Mouse (Mus musculus) midbrain, embryonic 10.5 days (tissue): ENCODE results near the gene Spdya. TPM values are rescaled to one million over a fixed set of nuclear protein-coding genes. Genes with fewer than 3 reads are reported as not detected.
A peak's percentile ranks its signal among the peaks of the same experiment; 100 is the strongest.
"Not testable (repeated sequence)": the region's sequence is repeated elsewhere in the genome, so short reads cannot be mapped to it uniquely, and the experiment has no call there.

ENCODE experiments used
- DNase-seq: peaks from one replicate; pipeline ENCODE4 v3.0.0-alpha.2; 2017; ENCODE audit warnings: low spot score
- H3K27ac ChIP-seq: fragments of 300-500 bp; sonication (generic); replicated peaks from 2 replicates; pipeline ENCODE4 v1.5.1; 2016; ENCODE audit warnings: mild to moderate bottlenecking
- H3K27me3 ChIP-seq: fragments of 300-500 bp; sonication (generic); 2 replicates; pipeline ENCODE4 v1.6.1; 2016; ENCODE audit warnings: low read depth, mild to moderate bottlenecking; ENCODE audit not compliant: poor library complexity, severe bottlenecking
- H3K36me3 ChIP-seq: fragments of 300-500 bp; sonication (generic); 2 replicates; pipeline ENCODE4 v1.6.1; 2016; ENCODE audit warnings: mild to moderate bottlenecking, moderate library complexity
- H3K4me1 ChIP-seq: fragments of 300-500 bp; sonication (generic); 2 replicates; pipeline ENCODE4 v1.6.1; 2016
- H3K4me3 ChIP-seq: fragments of 300-500 bp; sonication (generic); 2 replicates; pipeline ENCODE4 v1.5.1; 2016; ENCODE audit warnings: mild to moderate bottlenecking, moderate library complexity
- H3K9me3 ChIP-seq: fragments of 300-500 bp; sonication (generic); replicated peaks from 2 replicates; pipeline ENCODE4 v1.6.1; 2016; ENCODE audit warnings: mild to moderate bottlenecking
- WGBS: fragments of 180-500 bp; shearing (Covaris S2); methylation state at CpG from one replicate; pipeline ENCODE4 v1.1.7; 2016; 5-methylcytosine and 5-hydroxymethylcytosine counted together
- polyA plus RNA-seq: library from polyadenylated mRNA; unstranded; fragments of >200 nt; fragmentation: Nextera tagmentation; extraction: Ambion mirVana; gene quantifications from 2 replicates; pipeline ENCODE4 v1.2.1, GENCODE M21; 2016

Spdya gene
- 1.2 and 1.6 TPM in 2 replicates for polyA plus RNA-seq

- under 1% methylated on average over 73 of the region's 78 CpGs for WGBS
- Histone ChIP-seq H3K27ac (peak within 1 kb of the TSS; percentile 88), H3K4me1 (peaks cover 17% of the 10 kb centered on the region), H3K36me3 (no peaks in the 10 kb centered on the region), H3K9me3 (no peaks in the 10 kb centered on the region), H3K4me3 (peak within 1 kb of the TSS; percentile 74), H3K27me3 (peaks cover 53% of the 10 kb centered on the region)
- DNase-seq: peak; percentile 90
Measured at GRCm38 (mm10) chr17:71551757-71552451, at the start of gene Spdya. TSS of gene Spdya (plus strand) at chr17:71552061.

DNA sequence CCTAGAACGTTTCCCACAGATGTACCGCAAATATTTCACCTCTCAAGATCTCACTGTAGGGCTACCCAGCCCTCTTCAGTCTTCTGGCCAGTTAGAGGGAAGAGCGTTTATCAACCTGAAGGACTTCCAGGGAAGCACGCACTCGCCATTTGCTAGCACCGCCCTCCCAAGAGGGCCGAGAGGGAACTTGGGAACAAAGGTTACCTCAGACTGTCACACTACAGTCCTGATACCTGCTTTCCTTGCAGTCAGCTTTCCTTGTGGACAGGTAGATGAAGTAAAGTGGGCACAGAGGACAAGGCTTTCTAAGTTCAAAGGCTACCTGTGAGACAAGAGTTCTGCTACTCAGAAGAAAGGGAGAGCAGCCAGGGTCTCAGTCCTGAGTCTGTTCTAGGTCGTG is 45.0 kb upstream of the Spdya start:
- WGBS: 91% methylated on average over 8 of the region's 8 CpGs
- Histone ChIP-seq H3K27me3 (no peaks in the 10 kb centered on the region), H3K9me3 (no peaks in the 10 kb centered on the region), H3K27ac (no peak overlapping the region), H3K4me3 (no peak overlapping the region), H3K4me1 (no peaks in the 10 kb centered on the region), H3K36me3 (peaks cover 97% of the 10 kb centered on the region)
- no peak for DNase-seq

GRCm38 (mm10) chr17:71510297-71510696 is 41.6 kb upstream of the Spdya start:
- WGBS: 95% methylated on average over 11 of the region's 11 CpGs
- Histone ChIP-seq H3K4me3 (no peak overlapping the region), H3K9me3 (no peaks in the 10 kb centered on the region), H3K4me1 (no peaks in the 10 kb centered on the region), H3K27me3 (no peaks in the 10 kb centered on the region), H3K27ac (no peak overlapping the region), H3K36me3 (peaks cover 96% of the 10 kb centered on the region)
- no peak for DNase-seq

- peak overlapping the region; percentile 74 for H3K4me3 ChIP-seq
- H3K27me3 ChIP-seq: no peaks in the 10 kb centered on the region
- peak overlapping the region; percentile 96 for H3K27ac ChIP-seq
- peaks cover 21% of the 10 kb centered on the region for H3K4me1 ChIP-seq
- DNase-seq: no peak
- H3K36me3 ChIP-seq: peaks cover 22% of the 10 kb centered on the region
- no peaks in the 10 kb centered on the region for H3K9me3 ChIP-seq
- under 1% methylated on average over 13 of the region's 13 CpGs for whole genome bisulfite sequencing
Measured at GRCm38 (mm10) chr17:71526302-71526708, 25.6 kb upstream of the Spdya start.

DNA sequence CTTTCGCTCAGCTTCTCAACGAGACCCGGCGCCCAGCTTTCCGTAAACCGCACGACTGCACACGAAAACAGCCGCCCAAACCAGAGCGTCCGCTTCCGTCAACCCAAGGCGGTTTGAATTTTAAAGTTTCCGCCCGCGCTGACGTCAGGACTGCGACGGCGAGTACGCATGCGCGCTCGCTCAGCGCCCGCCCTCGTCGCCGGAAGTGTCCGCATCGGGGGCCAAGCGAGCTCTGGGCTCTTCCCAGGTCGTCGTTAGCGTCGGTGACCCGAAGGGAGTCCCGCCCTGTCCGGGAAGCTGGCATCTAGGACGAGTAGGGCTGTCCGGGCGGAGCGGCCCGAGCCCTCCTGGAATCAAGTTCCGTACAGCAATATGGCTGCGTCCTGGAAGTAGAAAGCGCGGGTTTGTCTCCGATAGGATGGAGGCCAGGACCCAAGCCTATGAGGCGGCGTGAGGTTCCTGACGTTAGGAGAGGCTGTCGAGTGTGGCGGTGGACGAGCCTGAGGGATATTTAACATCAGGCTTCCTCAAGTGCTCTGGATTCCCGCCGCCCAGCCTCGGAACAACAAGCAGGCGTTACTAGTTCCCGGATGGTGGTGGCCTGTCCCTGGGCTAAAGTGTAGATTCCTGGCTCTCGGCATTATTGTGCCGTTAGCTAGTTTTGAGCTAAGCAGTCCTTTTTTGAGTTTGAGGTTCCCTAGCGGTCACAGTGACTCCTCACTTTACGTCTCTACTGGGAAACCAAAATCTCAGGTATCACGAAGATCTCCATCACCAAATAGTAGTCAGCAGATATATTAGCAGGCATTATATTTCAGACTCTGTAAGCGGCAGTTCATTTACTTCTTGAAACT is 24.9 kb upstream of the Spdya start, which contains the start of gene Ndc80:
TSS of gene Ndc80 (minus strand) at position 147 of the 854 bp plus-strand sequence.
- Histone ChIP-seq H3K9me3 (no peaks in the 10 kb centered on the region), H3K4me3 (peak within 1 kb of the TSS; percentile 74), H3K36me3 (peaks cover 17% of the 10 kb centered on the region), H3K4me1 (peaks cover 21% of the 10 kb centered on the region), H3K27me3 (no peaks in the 10 kb centered on the region), H3K27ac (peak within 1 kb of the TSS; percentile 96)
- peak; percentile 94 for DNase-seq
- WGBS: under 1% methylated on average over 66 of the region's 66 CpGs

GRCm38 (mm10) chr17:71528042-71528441 is 23.8 kb upstream of the Spdya start:
- Histone ChIP-seq H3K36me3 (peaks cover 8% of the 10 kb centered on the region), H3K9me3 (no peaks in the 10 kb centered on the region), H3K4me1 (peaks cover 21% of the 10 kb centered on the region), H3K4me3 (no peak overlapping the region), H3K27ac (no peak overlapping the region), H3K27me3 (no peaks in the 10 kb centered on the region)
- no peak for DNase-seq

DNA sequence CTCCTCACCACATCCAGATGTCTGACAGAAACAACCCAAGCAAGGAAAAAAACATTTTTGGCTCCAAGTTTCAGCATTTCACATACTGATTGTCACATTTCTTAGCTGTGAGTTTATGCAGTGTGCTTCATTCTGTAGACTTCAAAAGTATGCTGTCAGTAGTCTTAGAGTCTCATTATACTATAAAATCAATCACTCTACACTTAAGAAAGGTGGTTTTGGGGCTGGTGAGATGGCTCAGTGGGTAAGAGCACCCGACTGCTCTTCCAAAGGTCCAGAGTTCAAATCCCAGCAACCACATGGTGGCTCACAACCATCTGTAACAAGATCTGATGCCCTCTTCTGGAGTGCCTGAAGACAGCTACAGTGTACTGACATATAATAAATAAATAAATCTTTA is 16.3 kb upstream of the Spdya start:
- not testable (repeated sequence) for H3K36me3 ChIP-seq, H3K4me3 ChIP-seq, H3K4me1 ChIP-seq, DNase-seq, H3K9me3 ChIP-seq, H3K27ac ChIP-seq, H3K27me3 ChIP-seq
- WGBS: 71% methylated on average over 1 of the region's 1 CpGs

- Histone ChIP-seq H3K4me3 (no peak overlapping the region), H3K27me3 (no peaks in the 10 kb centered on the region), H3K27ac (no peak overlapping the region), H3K4me1 (no peaks in the 10 kb centered on the region), H3K36me3 (no peaks in the 10 kb centered on the region), H3K9me3 (no peaks in the 10 kb centered on the region)
- DNase-seq: no peak
- 89% methylated on average over 3 of the region's 3 CpGs for WGBS
Measured at GRCm38 (mm10) chr17:71537164-71537563, 14.7 kb upstream of the Spdya start.

DNA sequence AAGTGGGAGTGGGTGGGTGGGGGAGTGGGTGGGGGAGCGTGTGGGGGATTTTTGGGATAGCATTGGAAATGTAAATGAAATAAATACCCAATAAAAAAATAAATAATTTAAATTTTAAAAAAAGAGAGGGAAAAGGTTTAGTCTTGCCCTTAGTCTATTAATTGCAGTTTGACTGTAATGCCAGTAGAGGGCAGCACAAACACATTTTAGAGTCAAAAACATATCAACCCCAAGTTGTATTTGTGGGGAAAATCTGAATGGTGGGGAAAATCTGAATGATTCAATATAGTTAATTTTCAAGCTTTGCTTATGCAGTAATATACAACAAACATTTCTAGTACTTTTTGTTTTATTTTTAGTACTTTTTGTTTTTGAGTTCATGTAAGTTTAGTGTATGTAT is 3.3 kb upstream of the Spdya start:
- Histone ChIP-seq H3K4me1 (peaks cover 17% of the 10 kb centered on the region), H3K36me3 (no peaks in the 10 kb centered on the region), H3K27ac (no peak overlapping the region), H3K27me3 (peaks cover 38% of the 10 kb centered on the region), H3K4me3 (no peak overlapping the region), H3K9me3 (no peaks in the 10 kb centered on the region)
- WGBS: 0% methylated on average over 1 of the region's 1 CpGs
- no peak for DNase-seq

- Histone ChIP-seq H3K27ac (peak overlapping the region; percentile 88), H3K4me1 (peaks cover 17% of the 10 kb centered on the region), H3K9me3 (no peaks in the 10 kb centered on the region), H3K27me3 (peaks cover 53% of the 10 kb centered on the region), H3K4me3 (peak overlapping the region; percentile 74), H3K36me3 (no peaks in the 10 kb centered on the region)
- WGBS: 11% methylated on average over 6 of the region's 6 CpGs
- DNase-seq: no peak
Measured at GRCm38 (mm10) chr17:71551350-71551749, 511 bp upstream of the Spdya start.

- Histone ChIP-seq H3K36me3 (no peaks in the 10 kb centered on the region), H3K27ac (no peak overlapping the region), H3K4me1 (peaks cover 17% of the 10 kb centered on the region), H3K4me3 (peak overlapping the region; percentile 74), H3K9me3 (no peaks in the 10 kb centered on the region), H3K27me3 (peaks cover 53% of the 10 kb centered on the region)
- peak; percentile 32 for DNase-seq
- 11% methylated on average over 11 of the region's 11 CpGs for WGBS
Measured at GRCm38 (mm10) chr17:71552901-71553300, 1.0 kb downstream of the Spdya start.

GRCm38 (mm10) chr17:71561631-71562030 is 9.8 kb downstream of the Spdya start:
- no peaks in the 10 kb centered on the region for H3K4me1 ChIP-seq
- no peaks in the 10 kb centered on the region for H3K9me3 ChIP-seq
- no peak for DNase-seq
- no peak overlapping the region for H3K4me3 ChIP-seq
- no peak overlapping the region for H3K27ac ChIP-seq
- H3K27me3 ChIP-seq: no peaks in the 10 kb centered on the region
- H3K36me3 ChIP-seq: no peaks in the 10 kb centered on the region

DNA sequence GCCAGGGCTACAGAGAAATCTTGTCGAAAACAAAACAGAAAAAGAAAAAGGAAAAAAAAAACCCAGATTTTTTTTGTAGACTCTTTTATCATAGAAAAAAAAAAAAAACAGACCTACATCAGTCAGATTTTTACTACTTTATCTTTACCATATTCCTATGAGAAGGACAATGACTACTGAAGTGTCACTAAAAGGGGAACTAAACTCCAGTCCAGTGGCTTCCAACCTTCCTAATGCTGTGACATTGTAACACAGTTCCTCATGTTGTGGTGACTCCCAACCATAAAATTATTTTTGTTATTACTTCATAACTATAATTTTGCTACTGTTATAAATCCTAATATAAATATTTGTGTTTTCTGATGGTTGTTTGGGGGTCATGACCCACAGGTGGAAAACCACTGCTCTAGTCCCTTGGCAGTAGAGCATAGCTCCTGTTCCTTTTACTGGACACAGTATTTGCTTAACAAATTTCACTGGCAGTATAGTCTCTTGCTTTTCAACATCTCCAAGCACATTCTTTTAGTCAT is 27.4 kb downstream of the Spdya start:
- no peaks in the 10 kb centered on the region for H3K27me3 ChIP-seq
- no peak overlapping the region for H3K4me3 ChIP-seq
- no peaks in the 10 kb centered on the region for H3K4me1 ChIP-seq
- no peak overlapping the region for H3K27ac ChIP-seq
- WGBS: 83% methylated on average over 1 of the region's 1 CpGs
- no peaks in the 10 kb centered on the region for H3K36me3 ChIP-seq
- DNase-seq: no peak
- no peaks in the 10 kb centered on the region for H3K9me3 ChIP-seq
